Mouse (Mus musculus): ENCODE results near the gene Gnao1. TPM values are rescaled to one million over a fixed set of nuclear protein-coding genes. Genes with fewer than 3 reads are reported as not detected.
A peak's percentile ranks its signal among the peaks of the same experiment; 100 is the strongest.

Gene Gnao1
- polyA plus RNA-seq, 1 experiment from 2014 or later, result 10.8 TPM

GRCm38 (mm10) chr8:93879966-93880365, 70.2 kb downstream of the Gnao1 start:
- no peak overlapping the region for H3K9ac ChIP-seq (ENCODE audit: low read length)
- no peak overlapping the region for H3K4me2 ChIP-seq (ENCODE audit: low read depth, low read length)
- 0 out of 2 replicates have a peak, but pooled peaks cover 3% of the 10 kb centered on the region for H3K4me1 ChIP-seq (ENCODE audit: control insufficient read depth, insufficient read depth, low read length)
- no peak overlapping the region for H3K27ac ChIP-seq (ENCODE audit: low read length)
- H3K27me3 ChIP-seq (ENCODE audit: control insufficient read depth, insufficient read depth, low read length), result no peaks in the 10 kb centered on the region
- 65% methylated on average over 7 of the region's 7 CpGs for WGBS
- H3K9me3 ChIP-seq (replicated peaks; ENCODE audit: control insufficient read depth, low read length), result no peaks in the 10 kb centered on the region
- ATAC-seq (replicated peaks; ENCODE audit: extremely low read depth, insufficient read depth, low FRiP score), result no peak
- no peak overlapping the region for H3K4me3 ChIP-seq (ENCODE audit: low read length)
- H3K36me3 ChIP-seq (ENCODE audit: control insufficient read depth, insufficient read depth), result no peaks in the 10 kb centered on the region

DNA sequence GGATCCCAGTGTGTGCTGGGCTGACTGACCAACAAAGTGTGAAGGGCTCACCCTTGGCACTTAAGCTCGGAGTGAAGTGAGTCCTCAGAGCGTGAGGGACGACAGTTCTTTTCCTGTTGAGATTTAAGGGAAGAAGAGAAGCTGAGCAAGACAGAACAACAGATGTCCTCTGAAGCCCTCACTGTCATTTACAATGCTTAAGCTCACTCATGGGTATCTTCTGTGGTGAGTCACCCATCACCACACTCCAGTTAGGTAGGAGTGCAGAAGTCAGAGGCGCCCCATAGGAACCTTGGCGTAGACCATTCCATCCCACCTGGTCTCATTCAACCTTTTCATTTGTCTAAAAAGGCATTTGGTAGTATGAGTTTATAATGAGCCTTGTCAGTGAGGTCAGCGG, 71.6 kb downstream of the Gnao1 start:
- Histone ChIP-seq H3K4me3 (ENCODE audit: low read length) (no peak overlapping the region), H3K27ac (ENCODE audit: low read length) (no peak overlapping the region), H3K27me3 (ENCODE audit: control insufficient read depth, insufficient read depth, low read length) (no peaks in the 10 kb centered on the region), H3K36me3 (ENCODE audit: control insufficient read depth, insufficient read depth) (no peaks in the 10 kb centered on the region), H3K4me2 (ENCODE audit: low read depth, low read length) (no peak overlapping the region), H3K9me3 (replicated peaks; ENCODE audit: control insufficient read depth, low read length) (no peaks in the 10 kb centered on the region), H3K4me1 (ENCODE audit: control insufficient read depth, insufficient read depth, low read length) (0 out of 2 replicates have a peak, but pooled peaks cover 3% of the 10 kb centered on the region), H3K9ac (ENCODE audit: low read length) (no peak overlapping the region)
- no peak for ATAC-seq (replicated peaks; ENCODE audit: extremely low read depth, insufficient read depth, low FRiP score)
- 86% methylated on average over 6 of the region's 6 CpGs for WGBS

GRCm38 (mm10) chr8:93883241-93883640, 73.5 kb downstream of the Gnao1 start:
- Histone ChIP-seq H3K9ac (ENCODE audit: low read length) (no peak overlapping the region), H3K9me3 (replicated peaks; ENCODE audit: control insufficient read depth, low read length) (no peaks in the 10 kb centered on the region), H3K36me3 (ENCODE audit: control insufficient read depth, insufficient read depth) (no peaks in the 10 kb centered on the region), H3K4me1 (ENCODE audit: control insufficient read depth, insufficient read depth, low read length) (0 out of 2 replicates have a peak, but pooled peaks cover 3% of the 10 kb centered on the region), H3K4me3 (ENCODE audit: low read length) (no peak overlapping the region), H3K4me2 (ENCODE audit: low read depth, low read length) (no peak overlapping the region), H3K27me3 (ENCODE audit: control insufficient read depth, insufficient read depth, low read length) (no peaks in the 10 kb centered on the region), H3K27ac (ENCODE audit: low read length) (no peak overlapping the region)
- no peak for ATAC-seq (replicated peaks; ENCODE audit: extremely low read depth, insufficient read depth, low FRiP score)

DNA sequence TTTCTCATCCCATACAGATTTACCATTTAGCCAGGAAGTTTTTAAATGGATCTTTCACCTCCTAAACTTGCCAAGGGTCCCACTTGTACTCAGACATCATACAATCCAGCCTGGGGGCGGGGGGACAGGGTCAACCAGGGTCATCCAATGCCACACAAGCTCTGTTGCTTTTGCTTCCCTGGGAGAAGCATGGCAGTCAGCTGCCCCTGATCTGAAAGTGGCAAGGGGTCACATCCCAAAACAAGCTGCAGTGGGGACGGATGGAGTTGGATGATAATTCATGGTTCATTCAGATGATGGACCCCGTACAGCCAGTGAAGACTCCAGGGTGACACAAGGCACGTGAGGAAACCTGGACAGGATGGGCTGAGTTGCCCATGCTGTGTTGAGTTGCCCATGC, 74.0 kb downstream of the Gnao1 start:
- H3K4me3 ChIP-seq (ENCODE audit: low read length), result no peak overlapping the region
- ATAC-seq (replicated peaks; ENCODE audit: extremely low read depth, insufficient read depth, low FRiP score), result no peak
- H3K9me3 ChIP-seq (replicated peaks; ENCODE audit: control insufficient read depth, low read length), result no peaks in the 10 kb centered on the region
- 90% methylated on average over 4 of the region's 4 CpGs for WGBS
- H3K4me1 ChIP-seq (ENCODE audit: control insufficient read depth, insufficient read depth, low read length), result peaks cover 6% of the 10 kb centered on the region
- H3K27ac ChIP-seq (ENCODE audit: low read length), result no peak overlapping the region
- H3K36me3 ChIP-seq (ENCODE audit: control insufficient read depth, insufficient read depth), result no peaks in the 10 kb centered on the region
- no peak overlapping the region for H3K4me2 ChIP-seq (ENCODE audit: low read depth, low read length)
- H3K27me3 ChIP-seq (ENCODE audit: control insufficient read depth, insufficient read depth, low read length), result no peaks in the 10 kb centered on the region
- H3K9ac ChIP-seq (ENCODE audit: low read length), result no peak overlapping the region

DNA sequence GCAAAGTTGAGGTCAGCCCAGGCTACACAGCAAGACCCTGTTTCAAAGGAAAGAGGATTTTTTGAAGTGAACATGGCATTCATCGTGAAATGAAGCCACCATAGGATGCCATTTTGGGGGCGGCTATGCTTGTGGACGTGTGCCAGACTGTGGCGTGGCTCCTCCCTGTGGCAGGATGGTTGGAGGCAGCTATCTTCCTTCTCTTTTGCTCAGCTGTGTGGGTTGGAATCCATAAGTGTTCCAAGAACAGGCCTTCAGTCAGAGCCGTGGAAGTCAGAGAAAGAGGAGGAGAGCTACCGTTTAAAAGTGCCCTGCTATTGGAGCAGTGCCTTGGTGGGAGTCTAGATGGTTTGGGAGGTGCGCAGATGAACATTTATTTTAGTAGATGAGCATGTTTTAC, 74.5 kb downstream of the Gnao1 start:
- WGBS, result 82% methylated on average over 7 of the region's 7 CpGs
- no peaks in the 10 kb centered on the region for H3K9me3 ChIP-seq (replicated peaks; ENCODE audit: control insufficient read depth, low read length)
- peaks cover 11% of the 10 kb centered on the region for H3K4me1 ChIP-seq (ENCODE audit: control insufficient read depth, insufficient read depth, low read length)
- no peak overlapping the region for H3K4me3 ChIP-seq (ENCODE audit: low read length)
- H3K4me2 ChIP-seq (ENCODE audit: low read depth, low read length), result no peak overlapping the region
- H3K27me3 ChIP-seq (ENCODE audit: control insufficient read depth, insufficient read depth, low read length), result no peaks in the 10 kb centered on the region
- H3K9ac ChIP-seq (ENCODE audit: low read length), result no peak overlapping the region
- no peak overlapping the region for H3K27ac ChIP-seq (ENCODE audit: low read length)
- no peaks in the 10 kb centered on the region for H3K36me3 ChIP-seq (ENCODE audit: control insufficient read depth, insufficient read depth)
- no peak for ATAC-seq (replicated peaks; ENCODE audit: extremely low read depth, insufficient read depth, low FRiP score)

- H3K27ac ChIP-seq (ENCODE audit: low read length), result no peak overlapping the region
- no peak overlapping the region for H3K4me2 ChIP-seq (ENCODE audit: low read depth, low read length)
- H3K4me3 ChIP-seq (ENCODE audit: low read length), result no peak overlapping the region
- ATAC-seq (replicated peaks; ENCODE audit: extremely low read depth, insufficient read depth, low FRiP score), result no peak
- no peaks in the 10 kb centered on the region for H3K9me3 ChIP-seq (replicated peaks; ENCODE audit: control insufficient read depth, low read length)
- no peaks in the 10 kb centered on the region for H3K36me3 ChIP-seq (ENCODE audit: control insufficient read depth, insufficient read depth)
- H3K9ac ChIP-seq (ENCODE audit: low read length), result no peak overlapping the region
- WGBS, result 78% methylated on average over 5 of the region's 5 CpGs
- peaks cover 11% of the 10 kb centered on the region for H3K4me1 ChIP-seq (ENCODE audit: control insufficient read depth, insufficient read depth, low read length)
- H3K27me3 ChIP-seq (ENCODE audit: control insufficient read depth, insufficient read depth, low read length), result no peaks in the 10 kb centered on the region
Measured at GRCm38 (mm10) chr8:93886181-93886580, 76.4 kb downstream of the Gnao1 start.

DNA sequence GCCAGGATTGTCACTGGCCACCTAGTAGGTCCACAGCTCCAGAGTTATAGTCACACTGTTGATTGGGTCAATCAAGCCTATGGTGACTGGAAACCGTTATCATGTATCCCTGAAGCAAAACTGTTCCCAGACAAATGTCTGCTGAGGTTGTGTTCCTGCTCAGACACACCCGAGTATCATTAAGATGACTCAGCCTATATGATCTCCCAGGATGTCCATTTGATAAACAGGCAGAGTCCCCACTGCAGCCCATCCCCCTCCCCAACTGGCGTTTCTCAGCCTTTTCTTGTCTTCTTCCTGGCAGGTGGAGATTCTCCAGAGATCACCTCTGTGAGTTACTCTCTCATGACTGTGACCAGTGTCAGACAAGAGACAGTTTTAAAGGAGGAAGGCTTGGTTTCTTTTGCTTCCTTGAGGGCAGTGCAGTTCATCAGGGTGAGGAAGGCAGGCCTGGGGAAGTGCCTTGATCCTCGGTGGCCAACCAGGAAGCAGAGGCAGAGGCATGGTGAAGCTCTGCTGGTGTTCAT, 78.4 kb downstream of the Gnao1 start:
- Histone ChIP-seq H3K9me3 (replicated peaks; ENCODE audit: control insufficient read depth, low read length) (no peaks in the 10 kb centered on the region), H3K4me2 (ENCODE audit: low read depth, low read length) (no peak overlapping the region), H3K4me3 (ENCODE audit: low read length) (no peak overlapping the region), H3K27me3 (ENCODE audit: control insufficient read depth, insufficient read depth, low read length) (no peaks in the 10 kb centered on the region), H3K36me3 (ENCODE audit: control insufficient read depth, insufficient read depth) (no peaks in the 10 kb centered on the region), H3K27ac (ENCODE audit: low read length) (peak overlapping the region; percentile 74), H3K4me1 (ENCODE audit: control insufficient read depth, insufficient read depth, low read length) (peaks cover 11% of the 10 kb centered on the region), H3K9ac (ENCODE audit: low read length) (no peak overlapping the region)
- ATAC-seq (replicated peaks; ENCODE audit: extremely low read depth, insufficient read depth, low FRiP score), result no peak
- 53% methylated on average over 4 of the region's 4 CpGs for WGBS

GRCm38 (mm10) chr8:93888702-93889480, 79.1 kb downstream of the Gnao1 start:
- Histone ChIP-seq H3K4me2 (ENCODE audit: low read depth, low read length) (no peak overlapping the region), H3K4me3 (ENCODE audit: low read length) (no peak overlapping the region), H3K27ac (ENCODE audit: low read length) (peak overlapping the region; percentile 74), H3K9me3 (replicated peaks; ENCODE audit: control insufficient read depth, low read length) (no peaks in the 10 kb centered on the region), H3K27me3 (ENCODE audit: control insufficient read depth, insufficient read depth, low read length) (no peaks in the 10 kb centered on the region), H3K4me1 (ENCODE audit: control insufficient read depth, insufficient read depth, low read length) (peaks cover 11% of the 10 kb centered on the region), H3K9ac (ENCODE audit: low read length) (peak overlapping the region; percentile 51), H3K36me3 (ENCODE audit: control insufficient read depth, insufficient read depth) (no peaks in the 10 kb centered on the region)
- ATAC-seq (replicated peaks; ENCODE audit: extremely low read depth, insufficient read depth, low FRiP score), result peak; percentile 91
- WGBS, result 56% methylated on average over 11 of the region's 11 CpGs

DNA sequence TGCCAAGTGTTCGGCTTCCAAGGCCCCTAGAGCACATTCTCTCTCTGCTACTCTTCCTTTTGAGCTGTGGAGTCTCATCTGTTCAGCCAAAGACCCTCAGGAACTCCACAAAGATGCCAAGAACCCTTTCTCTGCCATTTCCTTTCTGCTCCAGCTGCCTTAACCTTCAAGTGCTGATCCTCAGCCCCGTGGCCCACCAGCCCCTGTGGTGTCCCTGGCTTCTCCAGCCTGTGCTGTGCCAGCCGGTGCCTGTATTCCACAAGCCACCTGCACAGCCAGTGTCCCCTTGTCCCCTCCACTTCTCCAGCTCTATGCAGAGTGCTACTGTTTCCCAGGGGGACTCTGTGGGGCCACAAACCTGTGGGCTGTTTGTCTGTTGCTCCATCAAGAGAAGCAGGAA, 83.8 kb downstream of the Gnao1 start:
- no peak overlapping the region for H3K27ac ChIP-seq (ENCODE audit: low read length)
- no peak overlapping the region for H3K4me2 ChIP-seq (ENCODE audit: low read depth, low read length)
- H3K9ac ChIP-seq (ENCODE audit: low read length), result no peak overlapping the region
- 0 out of 2 replicates have a peak, but pooled peaks cover 4% of the 10 kb centered on the region for H3K36me3 ChIP-seq (ENCODE audit: control insufficient read depth, insufficient read depth)
- no peak overlapping the region for H3K4me3 ChIP-seq (ENCODE audit: low read length)
- ATAC-seq (replicated peaks; ENCODE audit: extremely low read depth, insufficient read depth, low FRiP score), result no peak
- no peaks in the 10 kb centered on the region; the same call in 1 of the 2 replicates for H3K9me3 ChIP-seq (replicated peaks; ENCODE audit: control insufficient read depth, low read length)
- peaks cover 10% of the 10 kb centered on the region for H3K4me1 ChIP-seq (ENCODE audit: control insufficient read depth, insufficient read depth, low read length)
- 58% methylated on average over 3 of the region's 3 CpGs for WGBS
- H3K27me3 ChIP-seq (ENCODE audit: control insufficient read depth, insufficient read depth, low read length), result no peaks in the 10 kb centered on the region
